Comparison of ENCODE assay signal across 7 mouse cellular contexts in genomic region chr19:47359166-47359931, GRCm38 (mm10).
A peak's percentile ranks its signal among the peaks of the same experiment; 100 is the strongest.
DNase-seq lines count a peak whose midpoint lies in the region; ATAC-seq lines count a peak whose summit lies in the region.

No protein-coding gene starts in this region.

- WGBS in neural tube, embryonic 11.5 days: 50% methylated on average over 15 of the region's 15 CpGs
- 52% methylated on average over 15 of the region's 15 CpGs for WGBS in hindbrain, embryonic 15.5 days
- 42% methylated on average over 15 of the region's 15 CpGs for WGBS in lung, embryonic 16.5 days

- no peaks in the 10 kb centered on the region for H3K9me3 ChIP-seq in neural tube, embryonic 11.5 days (ENCODE audit: control insufficient read depth, low read length)
- H3K9me3 ChIP-seq in hindbrain, embryonic 15.5 days: no peaks in the 10 kb centered on the region
- no peaks in the 10 kb centered on the region for H3K9me3 ChIP-seq in lung, embryonic 16.5 days (ENCODE audit: control insufficient read depth, low read length)

- no peaks in the 10 kb centered on the region for H3K36me3 ChIP-seq in neural tube, embryonic 11.5 days (ENCODE audit: control insufficient read depth, insufficient read depth, low read length)
- H3K36me3 ChIP-seq in hindbrain, embryonic 15.5 days: no peaks in the 10 kb centered on the region
- H3K36me3 ChIP-seq in lung, embryonic 16.5 days (ENCODE audit: control insufficient read depth, insufficient read depth, low read length): no peaks in the 10 kb centered on the region; the same call in 1 of the 2 replicates

- H3K4me1 ChIP-seq in neural tube, embryonic 11.5 days (ENCODE audit: control insufficient read depth, insufficient read depth, low read length): peaks cover 10% of the 10 kb centered on the region
- peaks cover 13% of the 10 kb centered on the region; the same call in 1 of the 2 replicates for H3K4me1 ChIP-seq in hindbrain, embryonic 15.5 days (replicated peaks)
- H3K4me1 ChIP-seq in lung, embryonic 16.5 days (replicated peaks; ENCODE audit: control insufficient read depth, insufficient read depth, low read length): peaks cover 11% of the 10 kb centered on the region

- H3K27me3 ChIP-seq in neural tube, embryonic 11.5 days (ENCODE audit: control insufficient read depth, insufficient read depth, low read length): no peaks in the 10 kb centered on the region
- no peaks in the 10 kb centered on the region for H3K27me3 ChIP-seq in hindbrain, embryonic 15.5 days
- no peaks in the 10 kb centered on the region for H3K27me3 ChIP-seq in lung, embryonic 16.5 days (ENCODE audit: control insufficient read depth, insufficient read depth, low read depth, low read length)

- H3K4me2 ChIP-seq in neural tube, embryonic 11.5 days (ENCODE audit: low read depth): peak overlapping the region; percentile 10; the same call in 1 of the 2 replicates
- 0 out of 2 replicates have a peak overlapping the region, but pooled peaks have one; percentile 9 for H3K4me2 ChIP-seq in hindbrain, embryonic 15.5 days
- H3K4me2 ChIP-seq in lung, embryonic 16.5 days (ENCODE audit: low read depth, low read length): peak overlapping the region; percentile 48

- H3K27ac ChIP-seq in neural tube, embryonic 11.5 days (ENCODE audit: low read depth, low read length): no peak overlapping the region
- H3K27ac ChIP-seq in hindbrain, embryonic 15.5 days (replicated peaks): no peak overlapping the region
- peak overlapping the region; percentile 41; the same call in 1 of the 2 replicates for H3K27ac ChIP-seq in lung, embryonic 16.5 days (ENCODE audit: low read length)

- DNase-seq in neural tube, embryonic 11.5 days (ENCODE audit: low spot score): no peak
- DNase-seq in neural tube, embryonic 10.5 days (ENCODE audit: extremely low spot score, low spot score): no peak
- DNase-seq in thymus, postnatal 25 days: peak; percentile 57
- no peak for DNase-seq in cerebellum, adult 8-10 months
- DNase-seq in cerebellum, postnatal 4 days (ENCODE audit: low spot score in 2 of 2): no peak

- no peak overlapping the region for H3K4me3 ChIP-seq in neural tube, embryonic 11.5 days (ENCODE audit: low read depth, low read length)
- no peak overlapping the region for H3K4me3 ChIP-seq in hindbrain, embryonic 15.5 days
- H3K4me3 ChIP-seq in lung, embryonic 16.5 days (ENCODE audit: low read length): peak overlapping the region; percentile 35

- no peak for ATAC-seq in neural tube, embryonic 11.5 days (ENCODE audit: insufficient read depth, low FRiP score, low TSS enrichment)
- no peak for ATAC-seq in hindbrain, embryonic 15.5 days (ENCODE audit: low FRiP score, low read depth)
- peak; percentile 56 for ATAC-seq in lung, embryonic 16.5 days (ENCODE audit: low read depth)

- no peak overlapping the region for H3K9ac ChIP-seq in neural tube, embryonic 11.5 days (ENCODE audit: low read length)
- no peak overlapping the region for H3K9ac ChIP-seq in hindbrain, embryonic 15.5 days
- peak overlapping the region; percentile 52 for H3K9ac ChIP-seq in lung, embryonic 16.5 days (ENCODE audit: low read length)
